Mouse (Mus musculus) stomach, embryonic 16.5 days (tissue): ENCODE measurements at regions not wholly inside any gene's neighbourhood (a gene's known extent, or its start where the extent isn't known, plus 50 kb on each side); places are given as distances from the start of the nearest gene placed in this dataset.
A peak's percentile ranks its signal among the peaks of the same experiment; 100 is the strongest.
"Not testable (repeated sequence)": the region's sequence is repeated elsewhere in the genome, so short reads cannot be mapped to it uniquely, and the experiment has no call there.

Source experiments
- ATAC-seq: fragments of 200-750 bp; cut with Nextera tagmentation; 2 replicates; pipeline ENCODE4 v1.8.0; 2017; ENCODE audit warnings: moderate number of reproducible peaks, moderate TSS enrichment; ENCODE audit not compliant: insufficient read depth, low FRiP score
- H3K27ac ChIP-seq: fragments of 300-500 bp; sonication (generic); 2 replicates; pipeline ENCODE4 v1.5.1; 2014; ENCODE audit warnings: low read length
- H3K27me3 ChIP-seq: fragments of 300-500 bp; sonication (generic); 2 replicates; pipeline ENCODE4 v1.6.1; 2014; ENCODE audit warnings: low read length, control low read depth, mixed read lengths; ENCODE audit not compliant: control insufficient read depth, insufficient read depth
- H3K36me3 ChIP-seq: fragments of 300-500 bp; sonication (generic); 2 replicates; pipeline ENCODE4 v1.6.1; 2014; ENCODE audit warnings: low read length; ENCODE audit not compliant: control insufficient read depth, insufficient read depth
- H3K4me1 ChIP-seq: fragments of 300-500 bp; sonication (generic); 2 replicates; pipeline ENCODE4 v1.6.1; 2014; ENCODE audit warnings: low read length, control low read depth, mixed read lengths; ENCODE audit not compliant: control insufficient read depth, insufficient read depth
- H3K4me2 ChIP-seq: fragments of 300-500 bp; sonication (generic); 2 replicates; pipeline ENCODE4 v1.6.1; 2014; ENCODE audit warnings: low read depth, low read length, mixed read lengths
- H3K4me3 ChIP-seq: fragments of 300-500 bp; sonication (generic); replicated peaks from 2 replicates; pipeline ENCODE4 v1.5.1; 2014; ENCODE audit warnings: mild to moderate bottlenecking, low read length
- H3K9ac ChIP-seq: fragments of 300-500 bp; sonication (generic); 2 replicates; pipeline ENCODE4 v1.6.1; 2014; ENCODE audit warnings: low read length
- H3K9me3 ChIP-seq: fragments of 300-500 bp; sonication (generic); replicated peaks from 2 replicates; pipeline ENCODE4 v1.6.1; 2016; ENCODE audit warnings: low read length, control low read depth; ENCODE audit not compliant: control insufficient read depth
- WGBS: fragments of 180-500 bp; shearing (Covaris S2); extraction: QIAGEN DNeasy Blood & Tissue Kit; methylation state at CpG from one replicate; pipeline ENCODE4 v1.1.7; 2014; 5-methylcytosine and 5-hydroxymethylcytosine counted together

DNA sequence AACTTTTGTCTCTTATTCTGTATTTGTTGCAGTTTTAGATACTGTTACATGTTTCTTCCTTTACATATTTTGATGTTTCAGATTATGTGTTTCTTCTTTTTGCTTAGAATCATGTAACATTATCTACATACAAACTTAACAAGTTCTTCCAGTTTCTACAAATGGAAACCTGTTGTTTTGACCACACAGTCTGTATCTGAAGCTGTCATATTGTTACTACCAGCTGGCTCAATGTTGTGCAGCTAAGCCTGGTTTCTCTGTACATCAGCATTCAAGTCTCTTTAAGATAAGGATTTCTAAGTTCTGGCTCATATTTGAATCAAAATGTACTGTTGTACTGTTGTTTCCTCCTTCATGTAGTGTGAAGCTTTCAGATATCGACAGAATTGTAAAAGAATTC, 65.4 kb upstream of the Vps41 start:
- Histone ChIP-seq H3K4me3 (no peak overlapping the region), H3K27me3 (no peaks in the 10 kb centered on the region), H3K36me3 (no peaks in the 10 kb centered on the region), H3K27ac (no peak overlapping the region), H3K4me2 (no peak overlapping the region), H3K4me1 (no peaks in the 10 kb centered on the region), H3K9me3 (no peaks in the 10 kb centered on the region), H3K9ac (no peak overlapping the region)
- WGBS: 81% methylated on average over 1 of the region's 1 CpGs
- no peak for ATAC-seq

DNA sequence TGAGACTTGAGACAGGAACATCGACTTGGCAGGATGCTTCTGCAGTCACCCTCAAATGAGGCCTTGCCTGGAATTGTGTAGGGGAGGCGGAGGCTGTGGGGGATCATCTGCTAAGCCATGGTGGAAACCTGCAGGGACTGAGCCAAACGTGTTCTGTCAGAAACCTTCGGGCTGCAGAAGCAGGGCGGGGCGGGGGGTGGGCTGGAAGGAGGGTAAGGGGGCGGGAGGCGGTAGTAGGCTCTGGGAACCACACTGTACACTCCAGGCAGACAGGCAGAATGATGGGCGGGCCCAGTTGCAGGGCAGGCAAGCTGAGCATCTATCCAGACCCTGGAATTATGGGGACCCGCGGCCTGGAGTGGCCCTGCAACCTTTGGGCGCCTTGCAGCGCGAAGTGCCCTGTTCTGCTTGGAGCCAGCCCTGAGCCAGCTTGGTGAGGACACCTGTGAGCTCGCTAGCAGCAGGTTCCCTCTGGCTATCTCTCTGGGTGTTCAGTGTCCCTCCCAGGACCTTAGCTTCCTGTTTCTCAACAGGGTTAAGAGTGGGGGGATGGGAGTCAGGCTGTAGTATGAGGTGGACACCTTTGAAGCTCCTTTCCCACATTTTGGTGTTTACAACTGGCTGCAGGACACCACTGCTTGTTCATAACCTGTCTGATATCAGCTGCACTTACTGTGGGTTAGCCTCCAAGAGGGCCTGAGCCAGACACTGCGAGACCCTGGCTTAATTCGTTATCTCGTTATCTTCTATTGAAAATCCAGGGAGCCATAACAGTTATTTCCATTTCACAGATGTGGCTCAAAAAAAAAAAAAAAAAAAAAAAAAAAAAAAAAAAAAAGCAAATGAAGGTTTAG, 102.1 kb upstream of the Vps41 start:
- no peak overlapping the region for H3K4me3 ChIP-seq
- H3K27ac ChIP-seq: no peak overlapping the region
- no peak overlapping the region for H3K9ac ChIP-seq
- no peak overlapping the region for H3K4me2 ChIP-seq
- no peaks in the 10 kb centered on the region for H3K36me3 ChIP-seq
- H3K4me1 ChIP-seq: no peaks in the 10 kb centered on the region
- H3K27me3 ChIP-seq: no peaks in the 10 kb centered on the region
- 18% methylated on average over 18 of the region's 18 CpGs for WGBS
- 0 out of 2 replicates have a peak, but pooled peaks have one; percentile 21 for ATAC-seq
- H3K9me3 ChIP-seq: no peaks in the 10 kb centered on the region

DNA sequence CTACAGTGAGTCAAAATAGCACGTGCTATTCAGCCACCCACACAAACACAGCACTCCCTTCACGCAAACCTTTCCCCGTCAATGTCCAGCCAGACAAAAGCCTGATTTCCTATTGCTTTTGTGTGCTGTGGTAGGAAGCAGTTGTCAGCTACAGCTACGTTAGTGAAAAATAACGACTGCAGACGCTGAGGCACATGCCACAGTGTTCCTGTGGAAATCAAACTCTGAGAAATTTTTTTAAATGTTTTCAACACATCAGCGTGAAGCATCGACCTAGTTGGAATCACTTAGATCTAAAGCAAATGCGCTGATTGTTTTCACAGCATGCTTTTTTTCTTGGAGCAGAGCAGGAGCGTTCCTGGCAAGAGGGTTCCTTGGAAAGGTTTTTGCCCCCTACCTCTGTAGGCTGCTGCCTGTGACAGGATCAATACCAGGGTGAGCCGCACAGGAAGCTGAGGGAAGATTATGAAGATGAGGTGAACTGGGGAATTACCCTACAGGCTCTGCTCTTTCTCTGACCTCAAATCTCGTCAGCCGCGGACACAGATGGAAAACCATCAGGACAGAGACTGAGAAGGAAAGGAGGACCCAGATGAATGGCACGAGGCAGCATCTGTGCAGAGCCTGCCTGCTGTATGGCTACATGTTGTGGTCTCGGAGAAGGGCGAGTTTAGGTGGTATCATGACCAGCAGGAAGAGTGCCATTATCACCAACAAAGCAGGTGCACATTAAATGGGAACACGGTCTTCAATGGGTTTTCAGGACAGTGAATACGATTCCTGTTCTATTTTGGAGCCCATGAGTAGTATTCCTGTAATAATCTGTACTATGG, 136.2 kb upstream of the Vps41 start:
- Histone ChIP-seq H3K9me3 (no peaks in the 10 kb centered on the region), H3K4me1 (no peaks in the 10 kb centered on the region), H3K4me3 (no peak overlapping the region), H3K36me3 (no peaks in the 10 kb centered on the region), H3K4me2 (no peak overlapping the region), H3K27me3 (no peaks in the 10 kb centered on the region), H3K9ac (no peak overlapping the region), H3K27ac (no peak overlapping the region)
- ATAC-seq: no peak
- 42% methylated on average over 19 of the region's 19 CpGs for WGBS

DNA sequence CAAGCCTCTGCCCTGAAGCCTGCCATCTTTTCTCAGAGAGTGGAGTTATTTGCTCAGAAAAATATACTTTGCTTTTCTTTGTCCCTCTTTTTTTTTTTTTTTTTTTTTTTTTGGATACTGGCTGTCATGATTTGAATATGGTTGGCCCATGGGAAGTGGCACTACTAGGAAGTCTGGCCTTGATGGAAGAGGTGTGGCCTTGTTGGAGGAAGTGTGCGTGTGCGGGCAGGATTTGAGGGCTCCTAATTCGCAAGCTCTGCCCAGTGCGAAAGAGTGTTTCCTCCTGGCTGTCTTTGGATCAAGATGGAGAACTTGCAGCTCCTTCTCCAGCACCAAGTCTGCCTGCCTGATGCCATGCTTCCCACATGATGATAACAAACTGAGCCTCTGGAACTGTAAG, 141.1 kb upstream of the Vps41 start:
- Histone ChIP-seq H3K36me3 (no peaks in the 10 kb centered on the region), H3K4me1 (no peaks in the 10 kb centered on the region), H3K4me2 (no peak overlapping the region), H3K9ac (no peak overlapping the region), H3K4me3 (no peak overlapping the region), H3K27me3 (no peaks in the 10 kb centered on the region), H3K27ac (no peak overlapping the region), H3K9me3 (no peaks in the 10 kb centered on the region)
- 73% methylated on average over 4 of the region's 4 CpGs for WGBS
- ATAC-seq: no peak

DNA sequence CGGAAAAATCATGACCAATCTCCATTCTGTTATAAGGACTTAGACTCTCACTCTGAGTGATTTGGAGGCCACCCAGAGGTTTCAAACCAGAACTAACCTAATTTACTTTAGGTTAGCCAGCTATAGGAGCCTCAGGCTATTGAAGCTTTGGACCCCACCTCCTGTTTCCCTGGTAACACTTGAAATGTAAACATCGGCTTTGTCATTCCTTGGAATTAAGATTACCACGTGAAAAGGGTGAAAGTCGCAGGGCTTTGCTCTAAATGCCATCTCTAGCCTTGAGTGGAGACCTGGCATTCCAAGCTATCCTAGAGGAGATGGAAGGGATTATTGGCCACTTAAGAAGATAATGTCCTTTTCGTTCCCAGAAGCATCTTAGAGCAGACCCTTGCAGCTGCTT, 141.5 kb upstream of the Vps41 start:
- Histone ChIP-seq H3K9ac (no peak overlapping the region), H3K9me3 (no peaks in the 10 kb centered on the region), H3K36me3 (no peaks in the 10 kb centered on the region), H3K27me3 (no peaks in the 10 kb centered on the region), H3K4me3 (no peak overlapping the region), H3K4me2 (no peak overlapping the region), H3K4me1 (no peaks in the 10 kb centered on the region), H3K27ac (no peak overlapping the region)
- ATAC-seq: no peak
- 12% methylated on average over 5 of the region's 5 CpGs for WGBS

DNA sequence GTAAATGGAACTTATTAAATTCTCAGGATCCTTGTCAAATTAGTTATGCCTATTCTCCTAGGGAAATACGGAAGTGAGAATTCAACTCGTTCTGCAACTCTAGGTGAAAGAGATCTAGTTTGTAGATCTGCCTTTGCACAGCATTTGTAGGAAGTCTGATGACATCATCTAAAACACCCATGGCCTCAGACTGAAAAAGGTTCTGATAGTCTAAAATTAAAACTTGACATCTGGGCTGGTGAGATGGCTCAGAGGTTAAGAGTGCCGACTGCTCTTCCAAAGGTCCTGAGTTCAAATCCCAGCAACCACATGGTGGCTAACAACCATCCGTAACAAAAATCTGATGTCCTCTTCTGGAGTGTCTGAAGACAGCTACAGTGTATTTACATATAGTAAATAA, 144.5 kb upstream of the Pou6f2 start:
- not testable (repeated sequence) for H3K27ac ChIP-seq, H3K9ac ChIP-seq, ATAC-seq, H3K27me3 ChIP-seq, H3K4me3 ChIP-seq, H3K4me1 ChIP-seq, H3K9me3 ChIP-seq, H3K36me3 ChIP-seq, H3K4me2 ChIP-seq
- 85% methylated on average over 4 of the region's 4 CpGs for WGBS

DNA sequence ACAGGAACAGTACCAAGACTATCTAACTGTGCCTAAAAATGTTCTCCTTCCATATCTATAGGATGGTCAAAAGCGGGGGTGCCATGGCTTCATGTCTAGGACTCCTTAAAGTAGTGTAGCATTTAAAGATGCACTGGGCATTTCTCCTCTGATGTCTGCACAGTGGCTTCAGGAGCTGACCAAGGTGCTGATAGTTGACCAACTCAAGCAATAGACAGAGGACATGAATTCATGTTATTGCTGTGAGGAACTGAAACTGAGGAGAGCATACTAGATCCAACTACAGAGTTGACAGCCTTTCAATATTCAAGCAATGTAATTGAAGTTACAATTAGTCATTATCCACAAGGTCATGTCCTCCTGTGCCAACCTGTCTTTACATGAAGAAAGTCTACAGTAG, 133.0 kb upstream of the Pou6f2 start:
- H3K36me3 ChIP-seq: no peaks in the 10 kb centered on the region
- no peaks in the 10 kb centered on the region for H3K9me3 ChIP-seq
- no peak overlapping the region for H3K4me2 ChIP-seq
- no peak overlapping the region for H3K27ac ChIP-seq
- no peaks in the 10 kb centered on the region for H3K4me1 ChIP-seq
- WGBS: 47% methylated on average over 1 of the region's 1 CpGs
- H3K9ac ChIP-seq: no peak overlapping the region
- H3K27me3 ChIP-seq: no peaks in the 10 kb centered on the region
- H3K4me3 ChIP-seq: no peak overlapping the region
- ATAC-seq: no peak

DNA sequence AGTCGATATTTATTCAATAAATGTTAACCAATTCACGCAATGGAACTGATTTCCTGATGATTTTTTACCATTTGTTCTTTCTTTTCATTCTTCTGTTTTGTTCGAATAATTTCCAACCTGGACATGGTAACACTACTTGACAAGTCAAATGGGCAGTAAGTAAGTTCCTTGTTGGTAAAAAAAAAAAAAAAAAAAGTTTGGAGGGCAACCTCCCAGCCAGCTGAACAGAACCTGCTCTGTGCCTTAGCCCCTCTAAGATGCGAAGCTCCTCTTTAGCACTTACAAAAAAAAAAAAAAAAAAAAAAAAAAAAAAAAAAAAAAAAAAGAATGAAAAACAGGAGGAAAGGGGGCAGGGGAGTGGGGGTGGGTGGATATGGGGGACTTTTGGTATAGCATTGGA, 100.7 kb upstream of the Pou6f2 start:
- Histone ChIP-seq H3K4me3 (no peak overlapping the region), H3K27me3 (no peaks in the 10 kb centered on the region), H3K9me3 (0 out of 2 replicates have a peak, but pooled peaks cover 5% of the 10 kb centered on the region), H3K9ac (no peak overlapping the region), H3K36me3 (no peaks in the 10 kb centered on the region), H3K4me2 (no peak overlapping the region), H3K27ac (no peak overlapping the region), H3K4me1 (no peaks in the 10 kb centered on the region)
- WGBS: 23% methylated on average over 4 of the region's 4 CpGs
- ATAC-seq: no peak

DNA sequence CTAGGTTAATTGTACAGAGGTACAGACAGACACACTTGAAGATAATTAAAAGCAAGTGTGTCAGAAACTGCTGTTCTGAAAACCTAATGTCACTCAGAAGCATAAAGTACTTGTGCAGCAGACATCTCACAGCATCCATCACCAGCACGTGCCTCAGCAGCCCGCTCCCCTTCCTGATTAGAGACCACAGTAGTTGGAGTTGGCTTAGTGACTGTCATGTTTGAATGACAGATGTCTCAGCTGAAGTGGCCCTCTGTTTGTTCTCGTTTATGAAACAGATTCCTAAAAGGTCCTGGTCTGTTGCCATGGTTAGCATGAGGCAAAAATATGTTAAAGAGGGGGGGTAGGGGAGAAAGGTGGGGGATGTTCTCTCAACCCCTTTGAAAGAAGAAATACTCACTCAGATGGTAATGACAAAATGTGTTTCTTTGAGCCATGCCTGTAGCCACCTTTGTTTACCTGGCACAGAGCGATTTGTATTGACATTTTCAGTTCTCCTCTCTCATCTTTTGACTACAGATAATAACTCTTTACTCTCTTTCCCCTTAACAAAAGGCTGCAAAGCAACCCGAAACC, 100.2 kb upstream of the Pou6f2 start:
- H3K9ac ChIP-seq: no peak overlapping the region
- H3K4me2 ChIP-seq: no peak overlapping the region
- H3K4me3 ChIP-seq: no peak overlapping the region
- WGBS: 10% methylated on average over 5 of the region's 5 CpGs
- no peaks in the 10 kb centered on the region for H3K27me3 ChIP-seq
- H3K36me3 ChIP-seq: no peaks in the 10 kb centered on the region
- no peak for ATAC-seq
- H3K4me1 ChIP-seq: no peaks in the 10 kb centered on the region
- H3K9me3 ChIP-seq: 0 out of 2 replicates have a peak, but pooled peaks cover 5% of the 10 kb centered on the region
- H3K27ac ChIP-seq: no peak overlapping the region
